Mouse (Mus musculus): ENCODE data around the gene S100a6. TPM values are rescaled to one million over a fixed set of nuclear protein-coding genes. Genes with fewer than 3 reads are reported as not detected.
A peak's percentile ranks its signal among the peaks of the same experiment; 100 is the strongest.

S100a6 gene
- total and polyA plus RNA-seq, 3 experiments, result 65.8 to 158 (median 79.9) TPM

DNA sequence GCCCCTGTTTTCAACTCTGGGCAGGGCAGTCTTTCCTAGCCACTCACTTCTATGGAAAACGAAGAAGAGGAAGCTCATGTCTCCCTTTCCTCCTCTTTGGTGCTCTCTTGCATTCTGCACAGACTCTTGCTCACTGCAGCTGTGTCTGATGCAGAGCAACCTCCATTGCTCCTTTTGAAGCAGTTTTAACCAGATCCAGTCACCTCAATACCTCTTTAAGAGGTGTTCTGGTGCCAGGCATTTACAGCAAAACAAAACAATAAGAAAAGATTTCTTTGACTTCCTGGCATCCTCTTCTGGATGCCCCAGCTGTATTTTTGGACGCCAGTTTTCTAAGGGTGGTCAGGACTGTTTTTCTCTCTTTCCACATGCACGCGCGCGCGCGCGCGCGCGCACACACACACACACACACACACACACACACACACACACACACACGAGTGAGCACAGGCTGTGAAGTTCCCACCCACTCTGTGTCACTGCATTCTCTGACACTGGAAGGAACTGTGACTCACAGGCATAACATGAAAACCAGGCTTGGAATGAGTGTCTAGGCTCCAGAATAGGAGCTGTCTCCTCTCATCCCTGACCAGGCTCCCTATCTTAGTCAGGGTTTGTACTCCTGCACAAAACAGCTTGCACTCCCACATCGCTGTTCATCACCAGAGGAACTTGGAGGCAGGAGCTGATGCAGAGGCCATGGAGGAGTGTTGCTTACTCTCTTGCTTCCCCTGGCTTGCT is 25.2 kb upstream of the S100a6 start:
- WGBS, result 71% methylated on average over 14 of the region's 14 CpGs
- peaks cover 11% of the 10 kb centered on the region for H3K4me1 ChIP-seq (ENCODE audit: control insufficient read depth, insufficient read depth, low read length)
- H3K9ac ChIP-seq (ENCODE audit: low read depth, low read length), result no peak overlapping the region
- H3K79me2 ChIP-seq (replicated peaks; ENCODE audit: control insufficient read depth, insufficient read depth, low read length), result no peaks in the 10 kb centered on the region
- peak overlapping the region; percentile 81 for H3K27ac ChIP-seq
- no peaks in the 10 kb centered on the region for H3K27me3 ChIP-seq (ENCODE audit: control insufficient read depth, insufficient read depth, low read length)
- H3K36me3 ChIP-seq (ENCODE audit: control insufficient read depth, insufficient read depth, low read length), result no peaks in the 10 kb centered on the region
- no peak overlapping the region for H3K4me3 ChIP-seq
- DNase-seq, result peak in 1 of 2 experiments; percentile 62
- intact Hi-C loops (cut with DNase I), result loop anchor here (5.0 kb wide), 2 partner anchors 65 to 95 kb away; partner anchors contain the start of genes S100a7a and Snapin
- no peak for TF ChIP-seq CTCF (IDR thresholded peaks at IDR 0.05)
- no peak for TF ChIP-seq POLR2A (IDR thresholded peaks at IDR 0.05; ENCODE audit: insufficient read depth, low read depth, low read length)
- no peak for TF ChIP-seq EP300 (IDR thresholded peaks at IDR 0.05; ENCODE audit: insufficient read depth, low read depth, low read length)

DNA sequence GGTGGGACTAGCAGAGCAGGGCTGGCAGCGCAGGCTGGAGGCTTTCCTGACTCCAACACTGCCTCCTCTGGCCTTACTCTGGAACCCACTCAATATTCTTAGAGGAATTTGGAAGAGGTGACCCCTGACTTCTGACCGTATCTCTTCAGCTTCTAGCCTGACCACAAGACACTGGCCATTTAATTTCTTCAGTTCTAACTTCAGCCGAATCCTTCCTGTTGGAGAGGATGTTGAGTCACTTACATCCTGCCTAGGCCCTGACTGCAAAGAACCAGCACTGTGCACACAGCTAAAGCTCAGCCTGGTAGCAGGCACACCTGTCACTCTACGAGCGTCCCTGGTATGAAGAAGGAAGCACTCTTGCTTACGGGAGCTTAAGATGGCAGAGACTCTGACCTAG is 23.3 kb upstream of the S100a6 start:
- no peak for TF ChIP-seq POLR2A (IDR thresholded peaks at IDR 0.05; ENCODE audit: insufficient read depth, low read depth, low read length)
- TF ChIP-seq EP300 (IDR thresholded peaks at IDR 0.05; ENCODE audit: insufficient read depth, low read depth, low read length), result no peak
- no peak for TF ChIP-seq CTCF (IDR thresholded peaks at IDR 0.05)
- Histone ChIP-seq H3K4me1 (ENCODE audit: control insufficient read depth, insufficient read depth, low read length) (peaks cover 9% of the 10 kb centered on the region), H3K27ac (no peak overlapping the region), H3K27me3 (ENCODE audit: control insufficient read depth, insufficient read depth, low read length) (no peaks in the 10 kb centered on the region), H3K9ac (ENCODE audit: low read depth, low read length) (no peak overlapping the region), H3K36me3 (ENCODE audit: control insufficient read depth, insufficient read depth, low read length) (no peaks in the 10 kb centered on the region), H3K4me3 (no peak overlapping the region), H3K79me2 (replicated peaks; ENCODE audit: control insufficient read depth, insufficient read depth, low read length) (no peaks in the 10 kb centered on the region)
- intact Hi-C loops (cut with DNase I), result loop anchor here (5.0 kb wide), 2 partner anchors 63 to 97 kb away; partner anchors contain the start of genes S100a7a and Snapin
- 50% methylated on average over 6 of the region's 6 CpGs for WGBS
- DNase-seq, result no peak

DNA sequence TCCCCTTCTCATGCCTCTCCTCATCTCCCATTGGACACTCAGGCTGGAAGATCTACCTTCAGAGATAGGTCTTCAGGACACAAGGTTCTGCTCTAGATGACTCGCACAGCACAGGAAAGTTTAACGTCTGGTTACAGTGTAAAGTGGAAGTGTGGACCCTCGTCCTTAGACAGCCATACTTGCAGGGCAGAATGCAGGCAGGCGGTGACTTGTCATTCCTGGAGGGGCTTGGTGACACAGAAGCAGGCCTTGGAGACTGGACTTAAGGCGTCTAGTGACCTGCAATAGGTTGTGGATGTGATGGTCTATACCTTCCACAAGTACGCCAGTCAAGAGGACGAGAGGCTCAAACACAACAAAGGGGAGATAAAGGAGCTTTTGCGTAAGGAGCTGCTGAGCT is 22.7 kb upstream of the S100a6 start, which contains the start of gene S100a2:
Gene S100a2 (plus strand): TSS at position 301 of the 400 bp plus-strand sequence.
- H3K4me1 ChIP-seq (ENCODE audit: control insufficient read depth, insufficient read depth, low read length), result peaks cover 9% of the 10 kb centered on the region
- no peak within 1 kb of the TSS for H3K4me3 ChIP-seq
- no peak for DNase-seq
- intact Hi-C loops (cut with DNase I), result loop anchor here (5.0 kb wide), 2 partner anchors 62 to 98 kb away; partner anchors contain the start of genes S100a7a and Snapin
- no peaks in the 10 kb centered on the region for H3K36me3 ChIP-seq (ENCODE audit: control insufficient read depth, insufficient read depth, low read length)
- H3K9ac ChIP-seq (ENCODE audit: low read depth, low read length), result no peak within 1 kb of the TSS
- H3K27me3 ChIP-seq (ENCODE audit: control insufficient read depth, insufficient read depth, low read length), result no peaks in the 10 kb centered on the region
- H3K79me2 ChIP-seq (replicated peaks; ENCODE audit: control insufficient read depth, insufficient read depth, low read length), result no peaks in the 10 kb centered on the region
- WGBS, result 91% methylated on average over 8 of the region's 8 CpGs
- TF ChIP-seq POLR2A (IDR thresholded peaks at IDR 0.05; ENCODE audit: insufficient read depth, low read depth, low read length), result no peak
- no peak for TF ChIP-seq EP300 (IDR thresholded peaks at IDR 0.05; ENCODE audit: insufficient read depth, low read depth, low read length)
- no peak for TF ChIP-seq CTCF (IDR thresholded peaks at IDR 0.05)
- no peak within 1 kb of the TSS for H3K27ac ChIP-seq

DNA sequence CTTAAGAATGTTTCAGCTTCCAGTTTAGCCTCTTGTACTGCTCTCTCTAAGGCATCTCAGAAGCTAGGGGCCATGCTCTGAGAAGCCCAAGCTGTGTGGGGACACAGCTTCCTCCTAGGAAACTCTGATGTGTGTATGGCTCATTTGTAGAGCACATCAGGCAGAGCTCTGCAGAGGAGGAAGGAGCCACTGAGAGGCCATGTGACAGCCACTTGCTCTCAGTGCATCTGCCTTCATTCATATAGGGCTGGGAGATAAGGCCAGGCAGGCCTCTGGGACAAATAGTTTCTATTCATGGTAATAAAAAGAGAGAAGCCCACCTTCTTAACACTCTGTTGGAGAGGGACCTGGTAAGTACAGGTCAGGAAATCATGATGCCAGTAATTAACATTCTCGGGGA is 18.2 kb upstream of the S100a6 start:
- Histone ChIP-seq H3K4me3 (no peak overlapping the region), H3K27ac (no peak overlapping the region), H3K36me3 (ENCODE audit: control insufficient read depth, insufficient read depth, low read length) (no peaks in the 10 kb centered on the region), H3K9ac (ENCODE audit: low read depth, low read length) (no peak overlapping the region), H3K79me2 (replicated peaks; ENCODE audit: control insufficient read depth, insufficient read depth, low read length) (no peaks in the 10 kb centered on the region), H3K27me3 (ENCODE audit: control insufficient read depth, insufficient read depth, low read length) (no peaks in the 10 kb centered on the region), H3K4me1 (ENCODE audit: control insufficient read depth, insufficient read depth, low read length) (peaks cover 4% of the 10 kb centered on the region; the same call in 1 of the 2 replicates)
- 81% methylated on average over 1 of the region's 1 CpGs for WGBS
- no peak for TF ChIP-seq CTCF (IDR thresholded peaks at IDR 0.05)
- TF ChIP-seq POLR2A (IDR thresholded peaks at IDR 0.05; ENCODE audit: insufficient read depth, low read depth, low read length), result no peak
- DNase-seq, result no peak
- intact Hi-C loops (cut with DNase I), result no loop called here

DNA sequence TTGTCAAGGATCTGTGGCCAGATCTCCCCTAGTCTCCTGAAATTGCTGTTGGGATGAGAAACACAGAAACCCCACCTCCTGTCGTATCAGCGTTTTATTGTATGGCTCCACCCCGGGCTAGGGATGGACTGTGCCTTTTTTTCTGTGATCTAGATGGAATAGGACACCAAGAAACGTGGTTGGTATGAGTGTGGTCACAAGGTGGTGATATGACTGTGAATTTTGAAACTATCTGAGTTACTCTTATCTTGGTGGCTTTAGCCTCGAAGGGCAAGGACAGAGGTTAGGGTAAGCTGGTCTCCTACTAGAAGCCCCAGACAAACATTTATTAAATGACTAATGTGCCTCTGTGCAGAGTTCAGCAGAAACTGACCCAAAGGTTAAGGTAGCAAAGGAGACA is 17.1 kb upstream of the S100a6 start:
- no peak for DNase-seq
- Histone ChIP-seq H3K4me3 (no peak overlapping the region), H3K9ac (ENCODE audit: low read depth, low read length) (no peak overlapping the region), H3K79me2 (replicated peaks; ENCODE audit: control insufficient read depth, insufficient read depth, low read length) (no peaks in the 10 kb centered on the region), H3K4me1 (ENCODE audit: control insufficient read depth, insufficient read depth, low read length) (peaks cover 7% of the 10 kb centered on the region), H3K36me3 (ENCODE audit: control insufficient read depth, insufficient read depth, low read length) (no peaks in the 10 kb centered on the region), H3K27ac (no peak overlapping the region), H3K27me3 (ENCODE audit: control insufficient read depth, insufficient read depth, low read length) (no peaks in the 10 kb centered on the region)
- WGBS, result 76% methylated on average over 5 of the region's 5 CpGs
- intact Hi-C loops (cut with DNase I), result no loop called here
- TF ChIP-seq EP300 (IDR thresholded peaks at IDR 0.05; ENCODE audit: insufficient read depth, low read depth, low read length) (no peak), POLR2A (IDR thresholded peaks at IDR 0.05; ENCODE audit: insufficient read depth, low read depth, low read length) (no peak), CTCF (IDR thresholded peaks at IDR 0.05) (no peak)

DNA sequence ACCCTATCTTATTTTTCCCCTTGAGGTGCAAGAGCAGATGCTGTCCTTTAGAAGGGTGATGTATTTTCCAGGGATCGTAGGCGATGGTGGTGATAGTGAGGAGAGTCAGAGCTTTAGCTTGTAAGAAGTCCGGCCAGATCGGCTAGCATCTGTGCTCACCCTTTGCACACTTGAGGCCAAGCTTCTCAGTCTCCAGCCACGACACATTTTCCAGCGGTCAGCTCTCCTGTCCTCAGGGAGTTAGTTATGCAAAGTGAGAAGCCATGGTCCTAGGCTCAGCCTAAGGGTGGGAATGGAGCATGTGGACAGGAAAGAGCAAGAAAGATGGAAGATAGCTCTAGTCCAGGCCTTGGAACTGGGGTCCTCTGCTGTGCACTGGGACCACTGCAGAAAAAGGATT is 15.9 kb upstream of the S100a6 start:
- 58% methylated on average over 6 of the region's 6 CpGs for WGBS
- no peaks in the 10 kb centered on the region for H3K36me3 ChIP-seq (ENCODE audit: control insufficient read depth, insufficient read depth, low read length)
- TF ChIP-seq POLR2A (IDR thresholded peaks at IDR 0.05; ENCODE audit: insufficient read depth, low read depth, low read length), result no peak
- no peak for TF ChIP-seq EP300 (IDR thresholded peaks at IDR 0.05; ENCODE audit: insufficient read depth, low read depth, low read length)
- no peak for TF ChIP-seq CTCF (IDR thresholded peaks at IDR 0.05)
- peaks cover 8% of the 10 kb centered on the region for H3K4me1 ChIP-seq (ENCODE audit: control insufficient read depth, insufficient read depth, low read length)
- H3K4me3 ChIP-seq, result no peak overlapping the region
- DNase-seq, result no peak
- no peaks in the 10 kb centered on the region for H3K27me3 ChIP-seq (ENCODE audit: control insufficient read depth, insufficient read depth, low read length)
- H3K79me2 ChIP-seq (replicated peaks; ENCODE audit: control insufficient read depth, insufficient read depth, low read length), result no peaks in the 10 kb centered on the region
- H3K9ac ChIP-seq (ENCODE audit: low read depth, low read length), result no peak overlapping the region
- no peak overlapping the region for H3K27ac ChIP-seq
- intact Hi-C loops (cut with DNase I), result no loop called here
